Mouse (Mus musculus) frontal cortex, adult (tissue): ENCODE results near the gene Msmp.

Experiments used
- ATAC-seq: cut with Nextera tagmentation; 2 replicates; pipeline ENCODE4 v1.9.2; 2017; ENCODE audit warnings: mild to moderate bottlenecking, moderate library complexity, mixed read lengths; ENCODE audit not compliant: low TSS enrichment

The Msmp gene

DNA sequence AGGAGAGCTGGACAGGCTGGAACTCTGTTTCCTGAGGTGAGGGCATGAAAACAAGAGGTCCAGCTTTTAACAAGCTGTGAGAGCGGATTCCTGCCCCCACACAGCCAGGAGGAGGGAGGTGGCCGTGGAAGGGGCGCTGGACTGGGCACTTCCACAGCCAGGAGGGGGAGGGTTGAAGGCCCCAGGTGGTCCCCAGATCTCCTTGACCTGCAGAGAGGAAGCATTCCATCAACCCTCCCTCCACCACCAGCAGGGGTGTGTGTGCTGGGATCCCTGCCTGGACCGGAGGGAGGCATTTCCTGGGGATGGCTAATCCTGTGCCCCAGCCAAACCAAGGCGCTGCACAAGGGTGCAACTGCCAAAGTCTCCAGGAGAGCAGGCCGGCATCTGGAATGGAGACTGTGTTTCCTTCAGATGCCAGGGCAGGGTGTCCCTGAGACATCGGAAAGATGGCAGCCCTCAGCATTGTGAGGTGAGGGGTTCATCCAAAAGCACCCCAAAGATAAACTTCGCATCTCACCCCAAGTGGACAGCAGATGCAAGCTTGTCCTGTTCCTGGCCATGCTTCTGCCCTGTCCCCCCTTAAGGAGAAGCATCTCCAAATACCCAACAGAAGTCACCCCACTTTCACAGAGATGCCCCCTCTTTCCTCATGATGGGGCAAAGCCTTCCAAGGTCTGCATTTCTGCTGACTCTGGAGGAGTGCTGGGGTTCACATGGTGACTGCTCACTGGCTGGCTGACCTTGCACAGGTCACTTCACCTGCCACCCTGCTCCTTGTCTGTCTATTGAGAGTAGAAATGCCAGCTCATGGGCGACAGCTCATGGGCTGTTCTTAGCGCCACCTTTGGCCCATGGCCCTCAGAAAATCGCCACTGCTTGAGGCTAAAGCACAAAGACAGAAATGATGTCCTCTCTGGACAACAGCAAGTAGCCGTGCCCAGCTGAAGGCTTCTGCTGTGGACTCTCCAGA is at the start of gene Msmp:
Gene Msmp (minus strand): TSS at position 51 of the 973 bp plus-strand sequence.
- ATAC-seq: no peak

- ATAC-seq: no peak
Observed at GRCm38 (mm10) chr4:43633736-43634135, 49.4 kb upstream of the Msmp start.

GRCm38 (mm10) chr4:43633296-43633695 is 49.0 kb upstream of the Msmp start:
- ATAC-seq: no peak

DNA sequence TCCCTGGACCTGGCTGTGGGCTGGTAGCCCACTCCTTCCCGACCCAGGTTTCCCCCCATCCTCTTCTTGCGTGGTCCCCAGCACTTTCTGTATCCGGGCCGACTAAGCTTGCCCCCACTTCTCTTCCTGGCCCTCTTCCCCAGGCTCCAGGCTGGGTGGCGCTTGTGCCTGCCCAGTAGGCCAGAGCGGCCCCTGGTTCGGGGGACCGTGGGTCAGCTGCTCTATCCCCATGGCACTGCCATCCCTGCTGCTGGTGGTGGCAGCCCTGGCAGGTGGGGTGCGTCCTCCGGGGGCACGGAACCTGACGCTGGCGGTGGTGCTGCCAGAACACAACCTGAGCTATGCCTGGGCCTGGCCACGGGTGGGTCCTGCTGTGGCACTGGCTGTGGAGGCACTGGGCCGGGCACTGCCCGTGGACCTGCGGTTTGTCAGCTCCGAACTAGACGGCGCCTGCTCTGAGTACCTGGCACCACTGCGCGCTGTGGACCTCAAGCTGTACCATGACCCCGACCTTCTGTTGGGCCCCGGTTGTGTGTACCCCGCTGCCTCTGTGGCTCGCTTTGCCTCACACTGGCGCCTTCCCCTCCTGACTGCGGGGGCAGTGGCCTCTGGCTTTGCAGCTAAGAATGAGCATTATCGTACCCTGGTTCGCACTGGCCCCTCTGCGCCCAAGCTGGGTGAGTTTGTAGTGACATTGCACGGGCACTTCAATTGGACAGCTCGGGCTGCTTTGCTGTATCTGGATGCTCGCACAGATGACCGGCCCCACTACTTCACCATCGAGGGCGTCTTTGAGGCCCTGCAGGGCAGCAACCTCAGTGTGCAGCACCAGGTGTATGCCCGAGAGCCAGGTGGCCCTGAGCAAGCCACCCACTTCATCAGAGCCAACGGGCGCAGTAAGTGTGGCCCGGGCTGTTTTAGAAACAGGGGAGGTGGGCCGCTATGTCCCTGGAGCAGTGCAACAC is 47.9 kb upstream of the Msmp start:
- 0 out of 2 replicates have a peak, but pooled peaks have one; percentile 25 for ATAC-seq

DNA sequence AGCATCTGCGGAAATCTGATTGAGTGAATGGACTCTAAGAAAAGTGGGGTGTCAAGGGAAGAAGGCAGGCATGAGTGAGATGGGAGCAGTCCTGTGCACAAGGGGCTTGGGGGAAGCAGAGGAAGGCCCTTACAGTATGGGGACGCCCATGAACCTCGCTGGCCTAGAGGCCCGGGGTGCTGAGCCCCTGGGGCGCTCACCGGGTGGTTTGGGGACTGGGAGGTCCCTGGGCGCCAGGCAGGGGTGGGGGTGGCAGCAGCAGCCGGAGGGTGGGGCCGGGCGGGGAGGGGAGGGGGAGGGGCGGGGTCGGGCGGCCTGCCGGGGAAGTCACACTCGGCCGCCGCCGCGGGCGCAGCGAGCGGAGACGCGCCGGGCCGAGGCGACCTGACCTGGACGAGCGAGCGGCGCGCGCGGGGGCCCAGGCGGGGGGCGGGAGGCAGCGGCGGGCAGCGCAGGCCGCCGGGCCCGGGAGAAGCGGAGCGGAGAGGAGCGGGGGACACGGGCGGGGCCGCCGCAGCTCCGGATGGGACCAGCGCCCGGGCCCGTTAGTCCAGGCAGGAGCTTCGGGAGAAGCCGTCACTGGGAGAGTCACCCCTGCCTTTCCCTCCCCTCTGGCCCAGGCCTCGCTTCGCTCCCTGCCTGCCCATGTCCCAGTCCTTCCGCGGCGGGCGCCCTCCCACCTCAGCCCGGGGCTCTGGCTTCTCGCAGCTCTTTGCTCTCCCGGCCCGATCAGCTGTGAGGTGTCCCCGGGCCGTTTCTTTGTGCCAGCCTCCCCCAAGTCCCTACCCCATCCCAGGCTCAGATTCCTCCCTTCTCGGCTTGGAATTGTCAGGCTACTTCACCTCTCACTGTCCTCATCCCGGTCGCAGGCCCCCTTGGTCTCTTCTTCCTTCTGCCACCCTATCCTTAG is 47.0 kb upstream of the Msmp start, which contains the start of gene Npr2:
Gene Npr2 (plus strand): TSS at position 890 of the 910 bp plus-strand sequence.
- ATAC-seq: peak; percentile 42

DNA sequence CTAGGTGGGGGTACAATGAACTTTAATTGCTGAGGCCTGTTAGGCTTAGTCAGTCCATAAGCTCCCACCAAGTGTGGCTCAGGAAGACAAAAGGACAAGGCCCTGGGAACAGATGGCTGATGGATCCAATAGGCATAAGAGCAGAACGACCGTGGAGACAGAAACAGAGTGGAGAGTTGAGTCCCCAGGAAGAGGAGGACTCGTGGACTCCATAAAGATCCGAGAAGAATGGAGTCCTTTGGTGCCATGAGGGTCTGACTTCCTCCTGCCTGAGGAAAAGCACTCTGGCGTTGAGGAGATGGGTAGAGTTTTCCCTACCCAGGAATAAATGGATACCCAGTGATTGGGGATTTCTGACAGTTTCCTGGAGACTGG is 46.4 kb upstream of the Msmp start:
- ATAC-seq: 0 out of 2 replicates have a peak, but pooled peaks have one; percentile 6

DNA sequence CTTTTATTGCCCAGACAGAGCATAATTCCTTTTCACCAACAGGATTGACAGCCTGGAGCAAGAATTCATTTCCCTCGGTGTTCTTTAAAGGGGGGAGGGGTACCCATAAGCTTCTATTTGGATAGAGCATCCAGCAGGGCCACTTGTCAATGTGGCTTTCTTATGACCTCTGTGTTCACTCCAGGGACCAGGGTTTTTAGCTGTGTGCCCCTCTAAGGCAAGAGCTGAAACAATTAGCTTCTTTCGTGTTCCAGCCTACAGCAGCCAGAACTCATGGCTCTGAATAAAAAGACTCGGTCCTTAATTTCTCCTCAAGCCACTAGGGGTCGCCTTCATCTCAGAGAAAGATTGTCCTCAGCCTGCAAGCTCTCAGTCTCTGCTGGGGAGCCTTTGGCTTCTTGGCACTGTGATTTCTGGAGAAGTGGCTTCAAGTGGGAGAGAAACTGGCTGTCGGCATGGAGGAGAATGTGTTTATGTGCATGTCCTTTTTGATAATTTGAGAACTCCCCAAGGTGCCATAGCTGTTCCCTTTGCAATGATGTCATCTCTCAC is 45.8 kb upstream of the Msmp start:
- ATAC-seq: peak; percentile 75

GRCm38 (mm10) chr4:43629106-43629817 is 45.0 kb upstream of the Msmp start:
- ATAC-seq: 0 out of 2 replicates have a peak, but pooled peaks have one; percentile 34

DNA sequence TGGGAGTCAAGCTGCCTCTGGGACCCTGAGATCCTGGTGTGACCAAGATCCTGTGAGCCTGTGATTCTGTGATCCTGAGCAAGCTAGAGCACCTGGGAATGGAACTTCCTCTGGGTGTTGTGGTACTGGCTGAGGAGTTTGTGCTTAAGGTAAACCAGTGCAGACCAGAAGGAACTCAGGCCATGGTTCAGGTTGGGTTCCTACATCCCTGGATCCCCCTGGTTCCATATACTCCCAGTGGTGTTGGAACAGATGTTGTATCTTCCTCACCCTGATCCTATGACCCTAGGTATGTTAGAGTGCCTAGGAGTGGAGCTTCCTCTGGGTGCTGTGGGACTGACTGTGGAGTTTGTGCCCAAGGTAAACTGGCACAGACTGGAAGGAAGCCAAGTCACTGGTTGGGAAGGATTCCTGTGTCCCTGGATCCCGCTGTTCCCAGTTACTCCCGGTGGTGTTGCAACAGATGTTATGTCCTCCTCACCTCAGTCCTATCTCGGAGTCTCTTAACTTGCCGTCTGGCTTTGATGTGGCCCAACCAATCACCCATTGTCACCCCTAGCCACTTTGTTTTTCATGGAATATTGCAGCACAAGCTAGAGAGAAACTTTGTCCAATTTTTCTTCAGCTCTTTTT is 36.0 kb upstream of the Msmp start:
- no peak for ATAC-seq

GRCm38 (mm10) chr4:43613060-43613730 is 28.9 kb upstream of the Msmp start:
- no peak for ATAC-seq

- no peak for ATAC-seq
Observed at GRCm38 (mm10) chr4:43612534-43612933, 28.2 kb upstream of the Msmp start.

DNA sequence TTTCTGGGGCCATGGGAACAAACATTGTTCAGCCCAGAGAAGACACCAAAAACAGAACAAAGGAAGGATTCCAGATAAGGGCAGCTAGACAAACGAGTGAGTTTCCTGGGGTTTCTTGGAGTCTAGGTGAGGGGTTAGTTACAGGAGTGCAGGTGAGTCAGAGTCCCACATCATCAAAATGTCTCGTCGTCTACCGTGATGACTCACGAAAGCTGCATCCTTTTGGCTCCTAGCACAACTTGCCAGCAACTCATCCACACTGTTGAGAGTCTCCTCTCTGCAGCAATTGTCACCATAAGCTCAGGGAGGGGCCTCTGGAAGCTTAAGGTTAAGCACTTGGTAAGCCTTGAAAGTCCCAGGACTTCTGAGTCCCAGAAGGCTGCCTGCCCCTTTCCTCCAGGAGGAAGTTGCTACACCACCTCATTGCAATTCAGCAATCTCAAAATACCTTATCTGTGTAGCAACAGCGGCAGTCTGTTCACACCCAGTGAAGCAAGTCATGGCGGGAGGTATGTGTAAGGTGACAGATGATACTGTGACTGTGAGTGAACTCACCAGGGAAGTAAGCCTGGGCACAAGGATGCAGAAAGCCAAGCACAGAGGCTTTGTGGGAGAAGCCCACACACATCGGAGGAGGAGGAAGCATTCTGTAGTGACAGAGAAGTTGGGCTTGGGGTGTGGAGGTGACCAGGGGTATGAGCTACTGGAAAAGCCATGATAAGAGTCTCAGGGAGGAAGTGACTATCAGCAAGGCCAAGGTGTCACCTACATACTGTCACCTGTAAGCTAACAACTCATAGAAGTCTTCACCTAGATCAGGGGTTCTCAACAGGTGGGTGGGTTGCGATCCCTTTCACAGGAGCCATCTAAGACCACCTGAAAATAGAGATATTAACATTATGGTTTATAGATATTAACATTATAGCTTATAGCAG is 20.7 kb upstream of the Msmp start:
- ATAC-seq: no peak

- no peak for ATAC-seq
Observed at GRCm38 (mm10) chr4:43604099-43604498, 19.8 kb upstream of the Msmp start.

DNA sequence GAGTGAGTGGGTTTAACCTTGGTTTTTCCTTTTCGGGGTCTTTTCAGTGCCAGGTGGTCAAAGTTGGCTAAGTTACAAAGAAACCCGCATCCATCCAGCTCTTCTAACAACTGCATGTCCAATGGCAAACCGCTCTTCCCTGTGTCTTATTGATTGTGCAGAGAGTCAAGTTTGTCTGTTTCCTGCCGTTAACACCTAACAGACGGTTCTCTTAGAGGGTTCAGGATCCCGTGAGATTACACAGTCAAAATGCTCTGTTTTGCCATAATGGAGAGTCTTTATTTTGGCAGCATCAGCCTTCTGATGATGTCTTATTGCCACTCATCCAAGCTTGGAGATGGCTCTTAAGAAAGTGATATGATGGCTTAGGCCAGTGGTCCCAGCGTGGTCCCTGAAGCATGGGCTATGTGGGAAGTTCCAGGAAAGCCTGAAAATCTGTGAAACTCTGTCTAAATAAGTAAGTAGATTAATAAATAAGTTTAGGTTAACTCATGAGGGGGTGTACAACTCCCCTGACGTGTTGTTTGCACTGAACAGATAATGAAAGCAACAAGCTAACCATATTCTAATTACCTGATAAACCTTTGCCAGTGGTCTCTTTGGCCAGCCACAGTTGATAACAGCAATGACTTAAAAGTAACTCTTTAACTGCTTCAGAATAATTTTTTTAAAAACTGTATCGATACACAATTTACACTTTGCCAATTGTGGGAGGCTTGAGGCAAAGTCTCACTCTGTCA is 16.1 kb upstream of the Msmp start:
- no peak for ATAC-seq

GRCm38 (mm10) chr4:43598650-43599380 is 14.5 kb upstream of the Msmp start:
- ATAC-seq: no peak

GRCm38 (mm10) chr4:43598200-43598599 is 13.9 kb upstream of the Msmp start:
- no peak for ATAC-seq
